Mouse (Mus musculus) adipocyte (in vitro differentiated cells): ENCODE results near the gene Olfr1121.
"Not testable (repeated sequence)": the region's sequence is repeated elsewhere in the genome, so short reads cannot be mapped to it uniquely, and the experiment has no call there.

Experiments used
- DNase-seq: peaks from one replicate; pipeline ENCODE4 v3.0.0-alpha.2; 2016; ENCODE audit warnings: low spot score

Olfr1121 gene

GRCm38 (mm10) chr2:87369595-87369994, at the start of gene Olfr1121:
Gene Olfr1121 (plus strand): TSS chr2:87369895.
- no peak for DNase-seq

GRCm38 (mm10) chr2:87354515-87354914, 15.2 kb upstream of the Olfr1121 start, which contains the start of gene Olfr1120:
Gene Olfr1120 (plus strand): TSS chr2:87354815.
- no peak for DNase-seq

- not testable (repeated sequence) for DNase-seq
Observed at GRCm38 (mm10) chr2:87360121-87360520, 9.6 kb upstream of the Olfr1121 start.

- no peak for DNase-seq
Observed at GRCm38 (mm10) chr2:87371726-87372125, 2.0 kb downstream of the Olfr1121 start.

- no peak for DNase-seq
Observed at GRCm38 (mm10) chr2:87383935-87384334, 14.2 kb downstream of the Olfr1121 start.

- DNase-seq, result no peak
Observed at GRCm38 (mm10) chr2:87385549-87385948, 15.9 kb downstream of the Olfr1121 start, which contains the start of gene Olfr1122. Gene Olfr1122 (plus strand): TSS chr2:87385849.

GRCm38 (mm10) chr2:87393605-87394004, 23.9 kb downstream of the Olfr1121 start:
- DNase-seq, result not testable (repeated sequence)

GRCm38 (mm10) chr2:87394686-87395085, 25.0 kb downstream of the Olfr1121 start:
- not testable (repeated sequence) for DNase-seq

GRCm38 (mm10) chr2:87416335-87416734, 46.6 kb downstream of the Olfr1121 start, which contains the start of gene Olfr1123:
Gene Olfr1123 (plus strand): TSS chr2:87416635.
- DNase-seq, result no peak
